Mouse (Mus musculus) liver, embryonic 13.5 days (tissue): ENCODE measurements at regions not wholly inside any gene's neighbourhood (a gene's known extent, or its start where the extent isn't known, plus 50 kb on each side); places are given as distances from the start of the nearest gene placed in this dataset.

Experiments
- ATAC-seq: fragments of 200-750 bp; cut with Nextera tagmentation; 2 replicates; pipeline ENCODE4 v1.8.0; 2017; ENCODE audit warnings: low read depth, mild to moderate bottlenecking, moderate number of reproducible peaks, moderate library complexity
- DNase-seq: peaks from one replicate; pipeline ENCODE4 v3.0.0; 2022
- H3K27ac ChIP-seq: fragments of 300-500 bp; sonication (generic); 2 replicates; pipeline ENCODE4 v1.5.1; 2015; ENCODE audit warnings: moderate library complexity, mild to moderate bottlenecking, inconsistent platforms
- H3K27me3 ChIP-seq: fragments of 300-500 bp; sonication (generic); 2 replicates; pipeline ENCODE4 v1.6.1; 2015; ENCODE audit warnings: mild to moderate bottlenecking, inconsistent platforms
- H3K36me3 ChIP-seq: fragments of 300-500 bp; sonication (generic); 2 replicates; pipeline ENCODE4 v1.6.1; 2015; ENCODE audit warnings: mild to moderate bottlenecking, inconsistent platforms
- H3K4me1 ChIP-seq: fragments of 300-500 bp; sonication (generic); replicated peaks from 2 replicates; pipeline ENCODE4 v1.6.1; 2015; ENCODE audit warnings: inconsistent platforms
- H3K4me2 ChIP-seq: fragments of 300-500 bp; sonication (generic); 2 replicates; pipeline ENCODE4 v1.6.1; 2015; ENCODE audit warnings: inconsistent platforms, mild to moderate bottlenecking, moderate library complexity
- H3K4me3 ChIP-seq: fragments of 300-500 bp; sonication (generic); replicated peaks from 2 replicates; pipeline ENCODE4 v1.5.1; 2015; ENCODE audit warnings: mild to moderate bottlenecking, inconsistent platforms
- H3K9ac ChIP-seq: fragments of 300-500 bp; sonication (generic); 2 replicates; pipeline ENCODE4 v1.6.1; 2015; ENCODE audit warnings: mild to moderate bottlenecking, inconsistent platforms
- H3K9me3 ChIP-seq: fragments of 300-500 bp; sonication (generic); replicated peaks from 2 replicates; pipeline ENCODE4 v1.6.1; 2016; ENCODE audit warnings: inconsistent platforms
- WGBS: fragments of 180-500 bp; shearing (Covaris S2); methylation state at CpG from one replicate; pipeline ENCODE4 v1.1.7; 2015; ENCODE audit not compliant: insufficient replicate concordance; 5-methylcytosine and 5-hydroxymethylcytosine counted together

- no peak for ATAC-seq
Measured at GRCm38 (mm10) chr4:95364376-95365082, 192.8 kb upstream of the Fggy start.

GRCm38 (mm10) chr4:95376386-95376785 is 180.9 kb upstream of the Fggy start:
- WGBS, result 64% methylated on average over 5 of the region's 5 CpGs
- H3K36me3 ChIP-seq, result no peaks in the 10 kb centered on the region
- H3K4me3 ChIP-seq, result no peak overlapping the region
- ATAC-seq (no peak), DNase-seq (no peak)
- no peaks in the 10 kb centered on the region for H3K27me3 ChIP-seq
- H3K9ac ChIP-seq, result no peak overlapping the region
- H3K4me2 ChIP-seq, result no peak overlapping the region
- no peak overlapping the region for H3K27ac ChIP-seq
- H3K9me3 ChIP-seq, result no peaks in the 10 kb centered on the region
- no peaks in the 10 kb centered on the region for H3K4me1 ChIP-seq

More at GRCm38 (mm10) chr4:95364376-95365082, 192.8 kb upstream of the Fggy start:
- DNase-seq, result no peak
- no peaks in the 10 kb centered on the region for H3K27me3 ChIP-seq
- no peak overlapping the region for H3K4me3 ChIP-seq
- no peaks in the 10 kb centered on the region for H3K36me3 ChIP-seq
- no peaks in the 10 kb centered on the region for H3K4me1 ChIP-seq
- H3K4me2 ChIP-seq, result no peak overlapping the region
- no peak overlapping the region for H3K9ac ChIP-seq
- 76% methylated on average over 4 of the region's 4 CpGs for WGBS
- H3K9me3 ChIP-seq, result no peaks in the 10 kb centered on the region
- H3K27ac ChIP-seq, result no peak overlapping the region

GRCm38 (mm10) chr4:95377222-95378134 is 179.8 kb upstream of the Fggy start:
- no peak for DNase-seq
- Histone ChIP-seq H3K9me3 (no peaks in the 10 kb centered on the region), H3K4me1 (no peaks in the 10 kb centered on the region), H3K4me2 (no peak overlapping the region), H3K36me3 (no peaks in the 10 kb centered on the region), H3K27ac (no peak overlapping the region), H3K9ac (no peak overlapping the region), H3K27me3 (no peaks in the 10 kb centered on the region), H3K4me3 (no peak overlapping the region)
- WGBS, result 56% methylated on average over 9 of the region's 9 CpGs
- no peak for ATAC-seq

GRCm38 (mm10) chr4:95378645-95379044 is 178.7 kb upstream of the Fggy start:
- H3K4me3 ChIP-seq, result no peak overlapping the region
- H3K9me3 ChIP-seq, result no peaks in the 10 kb centered on the region
- H3K27ac ChIP-seq, result no peak overlapping the region
- ATAC-seq, result no peak
- no peaks in the 10 kb centered on the region for H3K4me1 ChIP-seq
- H3K36me3 ChIP-seq, result no peaks in the 10 kb centered on the region
- no peak overlapping the region for H3K9ac ChIP-seq
- H3K4me2 ChIP-seq, result no peak overlapping the region
- no peaks in the 10 kb centered on the region for H3K27me3 ChIP-seq
- no peak for DNase-seq
- 61% methylated on average over 3 of the region's 3 CpGs for WGBS

- 68% methylated on average over 8 of the region's 8 CpGs for WGBS
- no peak for ATAC-seq
- Histone ChIP-seq H3K4me3 (no peak overlapping the region), H3K36me3 (no peaks in the 10 kb centered on the region), H3K9me3 (no peaks in the 10 kb centered on the region), H3K27me3 (no peaks in the 10 kb centered on the region), H3K9ac (no peak overlapping the region), H3K27ac (no peak overlapping the region), H3K4me2 (no peak overlapping the region), H3K4me1 (peaks cover 4% of the 10 kb centered on the region)
- no peak for DNase-seq
Measured at GRCm38 (mm10) chr4:95383216-95383892, 174.0 kb upstream of the Fggy start.

- Histone ChIP-seq H3K9me3 (no peaks in the 10 kb centered on the region), H3K27me3 (no peaks in the 10 kb centered on the region), H3K4me3 (no peak overlapping the region), H3K9ac (no peak overlapping the region), H3K4me2 (no peak overlapping the region), H3K4me1 (peaks cover 4% of the 10 kb centered on the region), H3K36me3 (no peaks in the 10 kb centered on the region), H3K27ac (no peak overlapping the region)
- WGBS, result 13% methylated on average over 7 of the region's 7 CpGs
- DNase-seq (no peak), ATAC-seq (peak; percentile 41; the same call in 1 of the 2 replicates)
Measured at GRCm38 (mm10) chr4:95385552-95385951, 171.8 kb upstream of the Fggy start.

GRCm38 (mm10) chr4:95386021-95386420 is 171.3 kb upstream of the Fggy start:
- peaks cover 4% of the 10 kb centered on the region for H3K4me1 ChIP-seq
- no peaks in the 10 kb centered on the region for H3K36me3 ChIP-seq
- H3K4me2 ChIP-seq, result no peak overlapping the region
- no peak overlapping the region for H3K4me3 ChIP-seq
- H3K9ac ChIP-seq, result no peak overlapping the region
- ATAC-seq (no peak), DNase-seq (no peak)
- H3K27ac ChIP-seq, result no peak overlapping the region
- H3K9me3 ChIP-seq, result no peaks in the 10 kb centered on the region
- H3K27me3 ChIP-seq, result no peaks in the 10 kb centered on the region
- 17% methylated on average over 2 of the region's 2 CpGs for WGBS

- DNase-seq (no peak), ATAC-seq (no peak)
- Histone ChIP-seq H3K4me2 (no peak overlapping the region), H3K27me3 (no peaks in the 10 kb centered on the region), H3K36me3 (no peaks in the 10 kb centered on the region), H3K9me3 (no peaks in the 10 kb centered on the region), H3K9ac (no peak overlapping the region), H3K4me3 (no peak overlapping the region), H3K4me1 (peaks cover 4% of the 10 kb centered on the region), H3K27ac (no peak overlapping the region)
- WGBS, result 32% methylated on average over 3 of the region's 3 CpGs
Measured at GRCm38 (mm10) chr4:95388556-95388955, 168.8 kb upstream of the Fggy start.

- 53% methylated on average over 2 of the region's 2 CpGs for WGBS
- ATAC-seq (no peak), DNase-seq (no peak)
- peaks cover 4% of the 10 kb centered on the region for H3K4me1 ChIP-seq
- no peaks in the 10 kb centered on the region for H3K9me3 ChIP-seq
- H3K4me2 ChIP-seq, result no peak overlapping the region
- no peak overlapping the region for H3K27ac ChIP-seq
- H3K27me3 ChIP-seq, result no peaks in the 10 kb centered on the region
- H3K36me3 ChIP-seq, result no peaks in the 10 kb centered on the region
- H3K9ac ChIP-seq, result no peak overlapping the region
- no peak overlapping the region for H3K4me3 ChIP-seq
Measured at GRCm38 (mm10) chr4:95389647-95390046, 167.7 kb upstream of the Fggy start.

- H3K4me3 ChIP-seq, result no peak overlapping the region
- ATAC-seq, result no peak
- DNase-seq, result no peak
Measured at GRCm38 (mm10) chr4:95390549-95390948, 166.8 kb upstream of the Fggy start.

GRCm38 (mm10) chr4:95395746-95396145 is 161.6 kb upstream of the Fggy start:
- Histone ChIP-seq H3K9me3 (no peaks in the 10 kb centered on the region), H3K27ac (no peak overlapping the region), H3K4me1 (no peaks in the 10 kb centered on the region), H3K4me3 (no peak overlapping the region), H3K27me3 (no peaks in the 10 kb centered on the region), H3K36me3 (no peaks in the 10 kb centered on the region), H3K9ac (no peak overlapping the region), H3K4me2 (no peak overlapping the region)
- no peak for ATAC-seq
- no peak for DNase-seq
- WGBS, result 47% methylated on average over 3 of the region's 3 CpGs

More at GRCm38 (mm10) chr4:95390549-95390948, 166.8 kb upstream of the Fggy start:
- H3K27me3 ChIP-seq, result no peaks in the 10 kb centered on the region
- H3K4me2 ChIP-seq, result no peak overlapping the region
- H3K4me1 ChIP-seq, result peaks cover under 1% of the 10 kb centered on the region
- no peaks in the 10 kb centered on the region for H3K9me3 ChIP-seq
- no peak overlapping the region for H3K27ac ChIP-seq
- H3K9ac ChIP-seq, result no peak overlapping the region
- no peaks in the 10 kb centered on the region for H3K36me3 ChIP-seq
